Mouse (Mus musculus): ENCODE data around the gene Gm10053.
"Not testable (repeated sequence)": the region's sequence is repeated elsewhere in the genome, so short reads cannot be mapped to it uniquely, and the experiment has no call there.

The Gm10053 gene

DNA sequence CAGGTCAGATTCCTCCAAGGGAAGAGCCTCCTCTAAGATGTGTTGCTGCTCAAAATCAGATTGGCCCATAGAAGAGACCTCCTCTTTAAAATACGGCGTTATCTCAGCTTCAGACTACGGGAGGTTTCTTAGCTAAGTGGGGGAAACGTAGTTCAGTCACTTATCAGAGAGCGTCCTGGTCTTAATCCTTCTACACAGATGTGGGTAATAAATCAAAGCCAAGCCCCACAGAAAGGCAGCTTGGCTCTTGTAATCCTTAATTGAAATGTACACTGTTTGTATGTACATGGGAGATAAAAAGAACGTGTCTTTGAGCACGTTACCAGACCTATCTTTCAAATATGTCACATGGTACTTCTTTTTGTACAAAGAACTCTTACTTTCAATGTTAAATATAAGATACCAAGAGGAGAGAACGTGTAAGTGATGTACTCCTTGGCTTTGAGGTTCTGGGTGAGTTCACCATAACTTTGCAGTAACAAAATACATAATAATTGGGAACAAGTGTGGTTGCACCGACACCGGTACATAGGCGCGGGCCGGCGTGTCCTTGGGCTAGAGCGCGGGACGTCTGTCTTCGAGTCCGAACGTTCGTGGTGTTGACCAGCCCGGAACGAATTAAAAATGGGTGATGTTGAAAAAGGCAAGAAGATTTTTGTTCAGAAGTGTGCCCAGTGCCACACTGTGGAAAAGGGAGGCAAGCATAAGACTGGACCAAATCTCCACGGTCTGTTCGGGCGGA lies at the start of gene Gm10053:
Gene Gm10053 (plus strand): TSS at position 558 of the 742 bp plus-strand sequence.
- DNase-seq (ENCODE audit: low read depth) = not testable (repeated sequence)

- DNase-seq (ENCODE audit: low read depth) = no peak
Measured at GRCm38 (mm10) chr19:24842080-24842479, 33.4 kb upstream of the Gm10053 start.

DNA sequence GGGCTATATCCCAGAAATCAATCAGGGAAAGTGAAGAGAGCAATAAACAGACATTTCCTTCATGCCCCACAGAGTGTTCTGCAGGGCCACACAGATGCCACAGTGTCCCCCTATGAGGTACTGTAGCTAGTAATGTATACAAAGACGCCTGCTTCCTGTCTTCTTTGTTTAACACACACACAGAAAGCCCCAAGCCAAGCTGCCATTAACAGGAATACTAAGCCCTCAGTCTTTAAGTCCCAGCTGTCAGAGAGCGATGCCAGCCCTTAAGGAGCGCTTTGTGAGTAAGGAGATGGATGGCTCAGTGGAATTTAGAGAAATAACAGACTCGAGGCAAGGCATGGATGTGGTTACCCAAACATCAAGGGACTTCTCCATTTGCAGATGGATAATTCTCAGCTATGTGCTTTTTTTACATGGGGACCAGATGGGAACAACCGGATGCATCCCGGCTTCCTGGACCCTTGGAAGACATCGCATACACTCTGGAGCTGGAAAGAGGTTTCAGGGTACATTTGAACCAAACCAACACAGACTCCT lies 30.4 kb upstream of the Gm10053 start:
- no peak for DNase-seq (ENCODE audit: low read depth)

GRCm38 (mm10) chr19:24848345-24848744 lies 27.1 kb upstream of the Gm10053 start:
- no peak for DNase-seq (ENCODE audit: low read depth)

DNA sequence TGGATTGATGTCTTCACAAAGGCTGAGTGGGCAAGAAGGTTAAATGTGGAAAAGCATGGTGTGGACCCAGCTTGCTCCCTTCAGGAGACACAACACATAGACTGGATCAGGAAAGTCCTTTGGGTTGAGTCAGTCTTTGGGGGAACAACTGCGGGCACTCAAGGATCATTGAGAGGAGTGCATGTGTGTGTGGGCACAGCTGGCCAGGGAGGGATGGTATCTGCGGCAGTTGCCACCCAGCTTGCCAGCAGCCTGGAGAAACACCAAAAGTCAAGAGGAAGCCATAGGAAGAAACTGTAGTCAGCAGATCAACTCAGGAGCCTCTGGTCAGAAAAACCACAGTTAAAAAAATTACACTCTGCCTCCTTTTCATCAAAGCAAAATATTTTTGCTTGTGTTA lies 26.6 kb upstream of the Gm10053 start:
- no peak for DNase-seq (ENCODE audit: low read depth)

DNA sequence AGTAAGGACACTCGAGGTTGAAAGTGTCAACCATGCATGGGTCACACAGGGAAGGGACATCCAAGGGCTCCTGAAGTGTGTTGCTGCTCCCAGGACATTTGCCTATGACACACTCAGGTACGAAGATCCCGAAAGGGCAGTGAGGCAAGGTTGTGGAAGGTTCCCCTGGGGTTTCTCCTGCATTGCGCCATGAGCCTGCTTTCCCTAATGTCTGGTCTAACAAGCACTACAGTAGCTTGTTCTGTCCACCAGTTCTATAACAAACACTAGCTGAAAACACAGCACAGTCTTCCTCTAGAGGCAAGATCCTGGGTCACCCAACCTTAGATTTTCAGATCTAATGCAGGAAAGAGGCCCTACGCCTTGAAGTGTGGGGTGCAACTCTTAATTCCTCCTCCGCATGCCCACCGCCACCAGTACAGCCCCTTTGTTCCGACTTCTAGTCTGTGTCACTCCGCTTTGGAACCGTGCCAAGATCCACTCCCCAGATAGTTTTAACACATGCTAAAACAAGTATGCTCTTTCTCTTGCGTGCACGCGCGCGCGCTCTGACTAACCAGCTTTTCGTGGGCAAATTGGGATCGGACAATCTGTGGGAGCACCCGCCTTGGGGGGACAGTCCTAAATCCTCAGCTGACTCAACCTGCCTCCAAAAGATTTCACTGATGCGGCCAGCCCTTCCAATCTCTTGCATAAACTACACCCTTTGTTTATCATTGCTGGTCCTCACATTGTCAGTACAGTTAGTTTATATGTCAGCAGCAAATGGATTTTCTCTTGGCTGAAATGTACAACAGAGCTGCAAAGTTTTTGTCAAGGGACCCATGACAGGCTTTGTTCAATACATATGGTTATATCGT lies 23.8 kb upstream of the Gm10053 start:
- no peak for DNase-seq (ENCODE audit: low read depth)

DNA sequence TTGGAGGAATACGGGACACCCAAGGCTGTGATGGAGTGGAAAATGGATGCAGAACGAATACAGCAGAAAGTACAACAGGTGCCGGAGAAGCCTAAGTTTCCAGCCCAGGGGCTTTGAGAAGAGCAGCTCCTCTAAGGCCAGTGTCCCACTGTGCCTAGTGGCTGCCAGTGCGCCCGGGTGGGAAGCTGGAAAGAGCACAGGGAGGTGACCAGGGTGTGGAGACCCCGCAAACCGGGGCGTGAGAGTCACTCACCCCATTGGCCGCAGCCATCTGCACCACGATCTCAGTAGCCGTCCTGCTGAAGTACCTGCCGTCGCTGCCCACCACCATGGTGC lies 14.2 kb upstream of the Gm10053 start:
- DNase-seq (ENCODE audit: low read depth) = no peak

DNA sequence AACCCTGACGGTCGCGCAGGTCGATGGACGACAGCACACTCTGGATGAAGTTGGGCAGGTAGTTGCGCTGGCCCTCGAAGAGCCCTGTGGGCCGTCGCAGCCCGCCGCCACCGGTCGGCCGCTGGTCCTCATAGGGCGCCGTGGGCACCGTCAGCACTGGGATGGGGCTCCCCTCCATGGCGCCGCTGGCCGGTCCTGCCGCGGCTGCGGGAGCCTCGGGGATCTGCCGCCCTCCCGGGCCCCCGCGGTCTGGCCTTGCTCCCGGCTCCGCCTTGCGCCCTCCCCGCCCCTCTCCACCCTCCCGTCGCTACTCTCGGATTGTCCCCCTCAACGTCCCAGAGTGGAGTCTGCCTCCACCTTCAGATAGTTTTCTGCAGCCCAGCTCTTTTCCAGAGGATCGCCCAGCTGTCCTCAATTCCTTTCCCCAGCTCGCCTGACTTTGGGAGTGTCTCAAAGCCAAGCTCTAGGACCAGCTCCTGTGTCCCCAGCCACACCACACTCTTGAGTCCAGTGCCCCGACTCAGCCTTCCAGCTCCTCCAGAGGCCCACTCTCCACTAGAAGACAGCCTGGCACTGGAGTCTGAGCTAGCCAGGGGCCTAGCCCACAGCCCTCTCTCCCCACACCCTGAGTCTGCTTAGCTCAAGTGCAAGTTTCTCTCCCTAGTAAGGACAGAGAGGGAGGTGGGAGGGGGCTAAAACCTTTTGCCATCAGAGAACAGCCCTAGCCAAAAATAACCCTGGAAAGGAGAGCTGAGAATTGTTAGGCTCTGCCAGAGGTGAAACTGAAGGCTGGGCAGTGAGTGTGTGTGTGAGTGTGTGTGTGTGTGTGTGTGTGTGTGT lies 13.7 kb upstream of the Gm10053 start, which contains the start of gene Pgm5:
Gene Pgm5 (minus strand): TSS at position 244 of the 840 bp plus-strand sequence.
- DNase-seq (ENCODE audit: low read depth) = no peak

- no peak for DNase-seq (ENCODE audit: low read depth)
Measured at GRCm38 (mm10) chr19:24865436-24865835, 10.1 kb upstream of the Gm10053 start.

- DNase-seq (ENCODE audit: low read depth) = peak; percentile 67
Measured at GRCm38 (mm10) chr19:24871037-24871635, 4.3 kb upstream of the Gm10053 start.

- DNase-seq (ENCODE audit: low read depth) = no peak
Measured at GRCm38 (mm10) chr19:24873873-24874272, 1.6 kb upstream of the Gm10053 start.

DNA sequence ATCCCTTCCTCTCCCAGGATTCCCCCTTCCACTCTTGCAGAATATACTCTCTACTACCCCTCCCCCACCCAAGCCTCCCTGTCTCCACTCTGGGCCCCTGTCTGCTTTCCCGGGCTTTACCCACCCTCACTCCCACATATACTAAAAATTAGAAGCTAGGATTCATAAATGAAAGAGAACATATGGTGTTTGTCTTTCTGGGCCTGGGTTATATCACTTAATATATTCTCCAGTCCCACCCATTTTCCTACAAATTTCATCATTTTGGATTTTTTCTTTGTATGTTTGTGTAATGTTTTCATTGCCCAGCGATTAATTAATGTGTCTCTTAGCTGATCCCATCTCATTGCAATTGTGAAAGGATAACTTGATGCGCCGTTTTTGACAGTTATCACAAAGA lies 5.8 kb downstream of the Gm10053 start:
- DNase-seq (ENCODE audit: low read depth) = no peak

DNA sequence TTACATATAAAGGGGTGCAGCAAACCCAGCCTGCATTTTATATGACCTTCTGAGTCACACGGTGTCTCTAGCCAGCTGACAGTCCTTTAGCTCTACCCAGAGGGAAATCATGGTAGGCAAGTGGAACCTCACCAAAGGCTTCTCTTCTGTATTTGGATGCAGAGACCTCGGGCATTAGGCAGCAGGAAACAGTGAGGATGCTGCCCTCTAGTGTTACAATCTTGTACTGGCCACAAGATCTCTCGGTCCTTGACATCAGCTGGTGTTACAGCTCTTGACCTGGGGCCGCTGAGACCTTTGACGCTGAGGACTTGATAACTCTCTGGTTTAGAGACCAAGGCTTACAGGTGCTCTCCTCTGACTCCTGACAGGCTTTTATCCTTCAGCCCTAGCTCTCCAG lies 10.0 kb downstream of the Gm10053 start:
- peak; percentile 37 for DNase-seq (ENCODE audit: low read depth)

- DNase-seq (ENCODE audit: low read depth) = no peak
Measured at GRCm38 (mm10) chr19:24886888-24887287, 11.4 kb downstream of the Gm10053 start.

GRCm38 (mm10) chr19:24896536-24896935 lies 21.1 kb downstream of the Gm10053 start:
- no peak for DNase-seq (ENCODE audit: low read depth)

DNA sequence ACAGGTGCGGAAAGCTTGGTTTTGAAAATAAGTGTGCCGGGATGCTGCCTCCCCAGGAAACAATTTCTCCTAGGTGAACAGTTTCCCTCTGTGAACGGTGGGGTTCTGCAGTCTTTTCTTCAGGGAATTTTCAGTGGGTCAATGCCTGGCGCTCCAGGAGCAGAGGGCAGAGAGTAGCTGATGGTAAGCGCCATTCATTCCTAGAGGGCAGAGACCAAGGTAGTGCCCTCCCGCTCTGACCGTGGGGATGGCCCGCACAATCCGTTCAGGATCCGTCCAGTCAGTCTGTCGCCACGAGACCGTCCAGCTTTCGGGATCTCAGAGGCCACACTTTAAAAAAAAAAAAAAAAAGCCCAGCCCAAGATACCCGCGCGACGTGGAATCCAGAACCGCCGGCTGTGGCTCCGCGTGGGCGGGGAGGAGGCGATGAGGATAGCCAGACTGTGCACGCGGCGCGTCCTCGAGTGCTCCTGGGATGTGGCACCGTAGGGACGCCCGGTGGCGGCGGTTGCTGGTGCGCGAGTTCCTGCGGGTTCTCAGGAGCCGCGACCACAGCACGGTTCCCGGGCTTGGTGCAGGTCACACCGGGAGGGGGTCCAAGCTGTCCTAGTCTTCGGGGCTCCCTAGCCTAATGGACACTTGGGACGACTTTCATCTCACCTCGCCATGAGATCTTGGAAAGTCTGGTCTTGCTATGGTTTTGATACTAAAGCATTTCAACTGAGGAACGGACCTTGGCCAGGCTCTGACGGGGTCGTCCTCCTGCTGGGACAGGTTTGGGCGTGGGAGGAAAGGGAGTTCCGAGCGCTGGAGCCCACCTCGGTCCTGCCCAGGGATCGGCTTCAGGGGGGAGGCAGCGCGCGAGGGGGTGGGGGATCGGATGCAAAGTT lies 21.8 kb downstream of the Gm10053 start:
- DNase-seq (ENCODE audit: low read depth) = no peak

- no peak for DNase-seq (ENCODE audit: low read depth)
Measured at GRCm38 (mm10) chr19:24897896-24898736, 22.6 kb downstream of the Gm10053 start.

DNA sequence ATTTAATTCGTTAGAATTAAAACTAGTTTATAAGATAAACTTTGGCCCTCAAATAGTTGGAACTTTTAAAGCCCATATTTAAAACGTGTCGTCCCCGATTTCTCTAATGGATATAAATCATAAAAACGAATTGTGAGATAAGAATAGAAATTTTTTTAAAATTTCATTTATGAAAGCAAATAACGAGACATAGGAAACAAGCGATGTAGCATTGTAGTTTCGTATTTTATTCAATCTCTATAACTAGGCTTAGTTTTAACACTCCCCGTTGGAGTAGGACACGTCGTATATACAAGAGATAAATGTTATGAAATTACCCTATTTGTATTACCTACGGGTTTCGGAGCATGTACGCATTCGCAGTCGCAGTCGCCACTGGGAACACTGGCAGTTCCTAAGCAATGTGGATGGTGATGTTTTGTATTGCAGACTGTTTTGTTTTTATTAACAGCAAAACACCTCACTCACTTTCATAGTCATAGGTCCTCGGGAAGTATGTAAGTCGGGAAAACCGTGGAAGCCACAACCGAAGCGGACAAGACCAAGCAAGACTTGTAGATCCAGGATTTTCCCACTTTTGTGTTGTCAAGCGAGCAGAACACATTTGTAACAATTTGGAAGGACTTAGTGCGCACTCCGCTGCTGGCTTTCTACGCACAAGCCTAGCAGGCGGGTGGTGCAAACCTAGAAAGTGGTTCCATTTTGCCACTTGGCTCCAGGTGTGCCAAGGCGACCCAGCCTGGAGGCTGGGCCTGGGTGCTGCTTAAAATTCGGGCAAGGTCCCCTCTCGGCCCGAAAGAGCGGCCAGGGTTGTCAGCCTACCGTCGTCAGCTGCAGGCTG lies 23.5 kb downstream of the Gm10053 start:
- DNase-seq (ENCODE audit: low read depth) = no peak

Measured in c-Kit-positive CD71-negative TER-119-negative erythroid progenitor cells, embryonic 14.5 days (primary cell).